Mouse (Mus musculus) liver, adult 2 months (tissue): ENCODE measurements around the gene Zc3h12a.

ENCODE experiments used
- CTCF ChIP-seq: fragments of 200-500 bp; IDR thresholded peaks from 2 replicates; pipeline ENCODE4 v1.5.1; 2011; ENCODE audit warnings: low read depth, low read length, control low read depth
- POLR2A ChIP-seq: fragments of 200-500 bp; IDR thresholded peaks from 2 replicates; pipeline ENCODE4 v1.6.1; 2011; ENCODE audit warnings: low read length, control low read depth; ENCODE audit not compliant: insufficient read depth; ENCODE audit errors: extremely low read depth

DNA sequence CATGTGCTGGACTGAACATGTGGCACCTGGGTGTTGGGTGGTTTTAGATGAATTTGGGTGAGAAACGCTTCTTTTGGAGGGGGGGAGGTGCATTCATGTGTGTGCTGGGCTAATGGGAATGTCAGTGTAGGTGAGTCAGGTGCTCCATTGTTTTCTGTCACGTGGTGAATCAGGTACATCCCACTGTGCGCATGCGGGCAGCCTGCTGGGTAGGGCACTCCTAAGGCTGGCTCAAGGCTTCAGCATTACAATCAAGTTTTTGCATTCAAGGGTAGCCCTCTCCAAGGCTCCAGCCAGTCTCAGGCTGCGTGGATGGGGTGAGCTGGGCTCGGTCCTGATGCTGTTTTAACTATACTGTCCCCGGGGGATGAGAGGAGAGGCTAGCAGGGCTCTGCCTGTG is 35.1 kb upstream of the Zc3h12a start:
- TF ChIP-seq CTCF (no peak), POLR2A (no peak)
